Mouse (Mus musculus) adrenal gland, adult 8-10 months (tissue): ENCODE measurements at regions not wholly inside any gene's neighbourhood (a gene's known extent, or its start where the extent isn't known, plus 50 kb on each side); places are given as distances from the start of the nearest gene placed in this dataset.
A peak's percentile ranks its signal among the peaks of the same experiment; 100 is the strongest.
"Not testable (repeated sequence)": the region's sequence is repeated elsewhere in the genome, so short reads cannot be mapped to it uniquely, and the experiment has no call there.

ENCODE experiments used
- DNase-seq: peaks from one replicate; pipeline ENCODE4 v3.0.0; 2022

- DNase-seq, result no peak
Measured at GRCm38 (mm10) chr12:15562826-15563225, 253.9 kb downstream of the Trib2 start.

- no peak for DNase-seq
Measured at GRCm38 (mm10) chr12:15555471-15555870, 261.3 kb downstream of the Trib2 start.

GRCm38 (mm10) chr12:15553681-15554007 lies 263.1 kb downstream of the Trib2 start:
- DNase-seq, result no peak

GRCm38 (mm10) chr12:15552979-15553680 lies 263.6 kb downstream of the Trib2 start:
- DNase-seq, result no peak

- no peak for DNase-seq
Measured at GRCm38 (mm10) chr12:15552210-15552609, 264.5 kb downstream of the Trib2 start.

GRCm38 (mm10) chr12:15551281-15551900 lies 265.3 kb downstream of the Trib2 start:
- DNase-seq, result no peak

GRCm38 (mm10) chr12:15544351-15544750 lies 272.4 kb downstream of the Trib2 start:
- no peak for DNase-seq

- no peak for DNase-seq
Measured at GRCm38 (mm10) chr12:15542486-15542885, 274.2 kb downstream of the Trib2 start.

GRCm38 (mm10) chr12:15536852-15537368 lies 279.8 kb downstream of the Trib2 start:
- DNase-seq, result no peak

GRCm38 (mm10) chr12:15536247-15536646 lies 280.5 kb downstream of the Trib2 start:
- DNase-seq, result no peak

- DNase-seq, result peak; percentile 58
Measured at GRCm38 (mm10) chr12:15535822-15536221, 280.9 kb downstream of the Trib2 start.

- no peak for DNase-seq
Measured at GRCm38 (mm10) chr12:15520783-15521407, 295.8 kb downstream of the Trib2 start.

- no peak for DNase-seq
Measured at GRCm38 (mm10) chr12:15511994-15512393, 304.7 kb downstream of the Trib2 start.

- no peak for DNase-seq
Measured at GRCm38 (mm10) chr12:15507576-15507975, 309.1 kb downstream of the Trib2 start.

GRCm38 (mm10) chr12:15493640-15494039 lies 323.1 kb downstream of the Trib2 start:
- no peak for DNase-seq

- no peak for DNase-seq
Measured at GRCm38 (mm10) chr12:15472741-15473140, 344.0 kb downstream of the Trib2 start.

GRCm38 (mm10) chr12:15459429-15459828 lies 357.3 kb downstream of the Trib2 start:
- no peak for DNase-seq

- DNase-seq, result not testable (repeated sequence)
Measured at GRCm38 (mm10) chr12:15456369-15456768, 360.4 kb downstream of the Trib2 start.

- DNase-seq, result no peak
Measured at GRCm38 (mm10) chr12:15455744-15456143, 361.0 kb downstream of the Trib2 start.

- no peak for DNase-seq
Measured at GRCm38 (mm10) chr12:15449484-15449883, 367.2 kb downstream of the Trib2 start.

- no peak for DNase-seq
Measured at GRCm38 (mm10) chr12:15416180-15416766, 400.4 kb downstream of the Trib2 start.

- DNase-seq, result no peak
Measured at GRCm38 (mm10) chr12:15410419-15410818, 406.3 kb downstream of the Trib2 start.

GRCm38 (mm10) chr12:15407577-15407976 lies 409.1 kb downstream of the Trib2 start:
- DNase-seq, result peak; percentile 34
